Mouse (Mus musculus): Measurements from ENCODE around the gene Sap30. TPM values are rescaled to one million over a fixed set of nuclear protein-coding genes. Genes with fewer than 3 reads are reported as not detected.
"Not testable (repeated sequence)": the region's sequence is repeated elsewhere in the genome, so short reads cannot be mapped to it uniquely, and the experiment has no call there.

The Sap30 gene
- total RNA-seq, 2 experiments from 2014 or later = 5.7 to 7.2 TPM

DNA sequence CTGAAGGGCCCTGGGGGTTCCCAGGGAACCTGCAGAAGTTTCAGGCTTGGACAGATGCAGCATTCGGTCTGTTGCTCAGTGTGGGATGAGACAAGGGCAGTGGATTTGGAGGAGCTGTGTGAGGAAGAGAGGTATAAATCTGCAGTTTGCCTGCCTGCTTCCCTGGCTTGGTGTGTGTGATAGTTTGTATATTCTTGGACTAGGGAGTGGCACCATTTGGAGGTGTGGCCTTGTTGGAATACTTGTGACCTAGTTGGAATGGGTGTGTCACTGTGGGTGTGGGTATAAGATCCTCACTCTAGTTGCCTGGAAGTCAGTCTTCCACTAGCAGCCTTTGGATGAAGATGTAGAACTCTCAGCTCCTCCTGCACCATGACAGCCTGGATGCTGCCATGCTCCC lies 17.8 kb upstream of the Sap30 start:
- DNase-seq (ENCODE audit: extremely low spot score in 1 of 2, low spot score in 2 of 2) = not testable (repeated sequence)

DNA sequence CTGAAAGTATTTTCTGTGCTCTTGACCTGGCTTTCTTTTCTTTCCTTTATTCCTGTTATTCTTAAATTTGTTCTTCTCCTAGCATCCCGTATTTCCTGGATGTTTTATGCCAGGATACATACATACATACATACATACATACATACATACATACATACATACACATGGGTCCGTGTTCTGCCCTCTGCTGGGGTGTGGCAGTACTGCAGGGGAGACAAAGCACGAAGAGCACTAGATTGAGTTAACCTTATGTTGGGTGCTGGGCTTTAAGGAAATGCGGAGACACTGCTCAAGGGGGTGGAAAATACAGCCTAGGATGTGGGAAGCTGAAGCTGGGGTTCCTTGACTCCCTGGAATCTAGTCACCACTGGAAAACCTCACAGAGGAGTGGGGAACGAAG lies 16.0 kb upstream of the Sap30 start:
- DNase-seq (ENCODE audit: extremely low spot score in 1 of 2, low spot score in 2 of 2) = peak; percentile 17 to 48
- intact Hi-C loops (cut with DNase I) = no loop called here

More for the DNA sequence above, 17.8 kb upstream of the Sap30 start:
- intact Hi-C loops (cut with DNase I) = not testable (repeated sequence)

DNA sequence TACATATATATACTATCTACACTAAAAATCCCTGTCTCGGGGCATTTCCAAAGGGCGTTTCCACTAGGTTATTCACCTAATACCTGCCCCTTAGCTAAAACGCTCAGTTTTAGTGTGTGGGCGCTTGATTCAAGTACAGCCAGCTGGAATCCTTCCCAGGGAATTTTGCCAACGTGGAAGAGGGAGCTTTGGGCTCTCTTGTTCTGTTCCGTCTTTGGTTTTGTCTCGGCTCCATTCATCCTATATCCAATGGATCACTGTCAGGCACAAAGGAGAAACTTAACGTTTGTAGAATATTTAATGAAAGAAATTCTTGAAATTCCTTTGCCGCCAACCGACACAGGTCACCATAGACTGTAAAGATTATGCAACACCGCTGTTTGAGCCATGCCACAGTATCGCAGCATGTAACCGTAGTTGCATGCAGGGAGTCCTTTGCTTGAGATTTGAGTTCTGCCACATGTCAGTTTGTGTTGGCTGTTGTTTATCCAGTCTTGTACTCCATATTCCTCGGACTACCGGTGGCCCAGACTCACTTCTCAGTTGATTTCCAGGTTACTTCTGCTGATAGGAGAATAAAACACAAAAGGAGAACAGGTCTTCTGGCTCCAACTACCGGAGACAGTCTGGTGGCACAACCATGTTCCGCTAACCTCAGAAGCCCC lies 11.3 kb upstream of the Sap30 start:
- DNase-seq (ENCODE audit: extremely low spot score in 1 of 2, low spot score in 2 of 2) = peak; percentile 17 to 75
- intact Hi-C loops (cut with DNase I) = no loop called here

DNA sequence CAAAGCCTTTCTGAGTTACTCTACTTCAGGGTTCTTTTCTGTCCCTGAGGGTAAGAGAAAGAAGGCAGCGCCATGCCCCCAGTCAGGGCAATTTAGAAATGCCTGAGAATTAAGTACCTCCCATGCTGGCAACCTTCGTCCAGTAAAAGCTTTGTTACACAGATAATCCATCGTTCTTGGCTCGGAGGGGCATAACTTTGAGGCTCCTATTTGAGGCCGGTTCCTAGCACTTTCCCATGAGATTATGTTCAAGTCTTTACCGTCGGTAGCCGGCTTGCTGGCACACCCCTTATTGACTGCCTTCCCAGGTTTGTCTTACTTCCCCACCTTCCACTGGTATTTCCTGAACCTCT lies 10.8 kb upstream of the Sap30 start:
- no peak for DNase-seq (ENCODE audit: extremely low spot score in 1 of 2, low spot score in 2 of 2)
- intact Hi-C loops (cut with DNase I) = no loop called here

DNA sequence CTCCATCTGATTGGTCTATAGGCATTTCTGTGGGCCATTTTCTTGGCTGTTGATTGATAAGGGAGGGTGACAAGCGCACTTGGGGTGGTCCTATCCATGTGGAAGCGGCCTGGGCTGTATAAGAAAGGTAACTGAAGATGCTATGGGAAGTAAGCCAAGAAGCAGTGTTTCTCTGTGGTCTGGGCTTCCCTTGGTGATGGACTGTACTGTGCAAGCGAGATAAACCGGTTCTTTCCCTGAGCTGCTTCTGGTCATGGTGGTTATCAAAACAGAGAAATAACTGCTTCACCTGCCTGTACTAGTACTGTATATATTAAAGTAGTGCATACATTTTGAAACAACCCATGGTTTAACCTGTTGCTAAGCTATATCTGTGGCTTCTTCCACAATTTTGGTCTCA lies 4.2 kb upstream of the Sap30 start:
- DNase-seq (ENCODE audit: extremely low spot score in 1 of 2, low spot score in 2 of 2) = no peak
- intact Hi-C loops (cut with DNase I) = no loop called here

DNA sequence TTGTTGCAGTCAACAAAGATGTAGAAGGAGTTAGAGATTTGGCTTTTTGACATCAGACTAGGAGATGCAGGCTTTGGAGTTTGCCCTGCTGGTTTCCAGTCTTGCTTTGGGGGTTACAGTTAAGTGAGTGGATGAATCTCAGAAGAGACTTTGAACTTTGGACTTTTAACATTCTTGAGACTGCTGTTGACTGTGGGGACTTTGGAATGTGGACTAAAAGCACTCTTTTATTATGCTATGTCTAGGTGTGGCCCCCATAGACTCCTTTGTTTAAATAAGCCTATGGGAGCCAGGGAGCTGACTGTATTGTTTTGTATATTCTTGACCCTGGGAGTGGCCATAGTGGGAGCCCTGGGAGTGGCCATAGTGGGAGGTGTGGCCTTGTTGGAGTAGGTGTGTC lies 2.2 kb upstream of the Sap30 start:
- no peak for DNase-seq (ENCODE audit: extremely low spot score in 1 of 2, low spot score in 2 of 2)
- intact Hi-C loops (cut with DNase I) = loop anchor here (5.0 kb wide), 2 partner anchors 42 to 58 kb away; no protein-coding TSS in a partner anchor

DNA sequence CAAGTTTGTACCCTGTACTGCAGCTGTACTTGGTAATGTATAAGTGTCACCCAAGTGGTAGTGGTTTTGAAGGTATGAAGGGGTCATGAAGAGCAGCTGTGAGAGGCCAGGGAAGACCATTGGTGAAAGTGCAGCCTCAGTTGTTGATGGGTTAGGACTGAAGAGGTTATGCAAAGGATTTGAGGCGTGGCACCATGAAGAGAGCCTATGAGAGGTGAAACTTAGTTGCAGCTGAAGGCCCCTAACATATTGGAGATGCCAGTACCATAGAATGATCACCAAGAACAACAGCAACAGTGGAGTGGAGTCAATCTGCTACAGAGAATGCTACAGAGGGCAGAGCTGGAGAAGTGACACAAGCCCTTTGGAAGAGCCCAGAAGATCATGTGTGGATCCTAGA lies 1.7 kb upstream of the Sap30 start:
- no peak for DNase-seq (ENCODE audit: extremely low spot score in 1 of 2, low spot score in 2 of 2)
- intact Hi-C loops (cut with DNase I) = loop anchor here (5.0 kb wide), 2 partner anchors 43 to 57 kb away; no protein-coding TSS in a partner anchor

DNA sequence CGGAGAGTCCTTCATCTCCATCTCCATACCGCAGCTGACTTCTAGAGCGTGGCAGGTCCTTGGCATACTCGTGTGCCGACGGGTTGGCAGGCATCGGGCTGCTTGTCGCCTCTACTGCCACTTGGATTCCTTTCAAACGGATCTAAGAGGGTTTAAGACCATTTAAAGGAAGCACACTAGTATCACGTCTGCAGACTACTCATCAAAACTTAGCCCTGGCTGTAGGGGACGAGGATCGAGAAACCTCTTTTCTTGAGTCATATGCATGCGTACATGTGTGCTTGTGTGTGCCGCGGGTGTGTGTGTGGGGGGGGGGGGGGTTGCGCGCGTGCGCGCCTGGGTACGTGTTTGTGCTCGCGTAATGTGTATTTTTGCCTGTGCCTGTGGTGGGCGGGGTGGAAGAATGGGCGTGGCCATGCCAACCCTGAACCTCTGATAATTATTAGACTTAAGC lies 679 bp upstream of the Sap30 start:
- peak; percentile 15 to 62 for DNase-seq (ENCODE audit: extremely low spot score in 1 of 2, low spot score in 2 of 2)
- intact Hi-C loops (cut with DNase I) = loop anchor here (5.0 kb wide), 2 partner anchors 44 to 56 kb away; no protein-coding TSS in a partner anchor

DNA sequence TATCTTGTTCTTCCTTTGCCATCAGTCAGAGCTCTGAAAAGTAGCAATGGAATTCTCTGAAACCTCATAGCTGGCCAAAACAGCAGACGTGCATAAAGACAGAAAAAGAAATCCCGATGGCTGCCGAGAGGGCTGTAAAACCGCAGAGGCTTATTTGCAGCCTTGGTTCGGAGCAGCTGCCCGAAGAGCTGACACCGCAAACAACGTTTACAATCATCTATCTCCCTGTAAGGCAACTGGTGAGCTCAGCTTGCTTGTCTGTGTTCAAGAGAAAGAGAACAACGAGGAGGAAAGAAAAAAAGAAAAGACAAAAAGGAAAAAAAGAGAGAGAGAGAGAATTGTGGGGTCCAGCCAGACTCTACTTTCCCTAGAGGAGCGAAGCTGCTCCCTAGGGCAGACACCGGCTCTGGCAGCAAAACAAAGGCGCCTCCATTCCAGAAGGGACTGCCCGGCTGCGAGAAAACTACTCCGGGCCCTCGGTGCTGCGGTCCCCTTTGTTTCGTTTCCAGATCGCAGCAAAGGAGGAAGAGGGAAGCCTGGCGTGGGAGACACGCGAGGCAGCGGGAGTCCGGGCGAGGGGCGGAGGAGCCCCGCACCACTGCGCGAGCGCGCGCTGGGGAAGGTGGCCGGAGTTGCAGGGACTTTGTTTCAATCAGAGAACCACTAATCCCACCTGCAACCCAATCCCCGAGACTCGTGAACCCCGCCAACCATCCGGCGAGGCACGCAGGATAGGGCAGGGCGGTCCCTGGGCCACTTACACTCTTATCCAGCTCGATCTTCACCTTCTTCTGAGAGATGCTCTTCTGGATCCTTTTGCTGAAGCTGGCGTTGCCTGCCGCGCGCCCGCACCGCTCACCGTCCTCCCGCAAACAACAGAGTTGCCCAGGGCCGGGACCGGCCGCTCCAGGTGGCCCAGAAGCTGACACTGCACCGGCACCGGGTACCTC lies 894 bp downstream of the Sap30 start:
- DNase-seq (ENCODE audit: extremely low spot score in 1 of 2, low spot score in 2 of 2) = peak; percentile 25 to 65
- intact Hi-C loops (cut with DNase I) = loop anchor here (5.0 kb wide), 2 partner anchors 46 to 54 kb away; no protein-coding TSS in a partner anchor

DNA sequence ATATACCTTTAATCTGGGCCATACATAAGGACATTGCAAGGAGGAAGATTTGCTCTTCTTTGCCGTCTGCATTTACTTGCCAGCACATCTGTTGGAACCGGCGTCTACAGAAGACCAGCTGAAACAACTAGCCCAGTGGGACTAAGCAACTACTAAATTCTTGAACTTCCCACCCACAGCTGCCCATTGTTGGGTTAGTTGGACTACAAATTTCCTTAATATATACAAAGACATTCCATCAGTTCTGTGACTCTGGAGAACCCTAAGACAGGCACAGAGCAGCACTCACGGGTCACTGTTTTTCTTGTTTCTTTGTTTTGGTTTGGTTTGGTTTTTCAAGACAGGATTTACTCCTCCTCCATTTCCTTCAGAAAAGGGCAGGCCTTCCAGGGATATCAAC lies 7.1 kb downstream of the Sap30 start:
- intact Hi-C loops (cut with DNase I) = no loop called here
- no peak for DNase-seq (ENCODE audit: extremely low spot score in 1 of 2, low spot score in 2 of 2)

DNA sequence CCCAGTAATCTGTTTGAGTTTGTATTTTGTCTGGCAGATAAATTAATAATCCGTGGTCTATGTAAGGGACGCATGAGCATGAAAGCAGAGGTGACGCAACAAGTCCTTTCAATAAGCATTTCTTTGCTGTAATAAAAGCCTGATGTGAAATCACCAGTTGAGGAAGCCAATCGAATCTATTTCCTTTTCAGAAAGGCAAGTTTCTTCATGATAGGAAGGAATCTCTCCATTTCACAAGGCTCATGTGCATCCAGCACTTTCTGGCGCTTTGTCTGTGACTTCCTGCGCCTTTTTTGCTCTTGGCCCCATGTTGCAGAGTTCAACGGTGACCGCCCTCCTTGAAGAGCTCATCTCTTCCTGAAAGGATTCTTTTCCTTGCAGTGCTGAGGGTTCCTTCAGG lies 8.0 kb downstream of the Sap30 start:
- intact Hi-C loops (cut with DNase I) = no loop called here

DNA sequence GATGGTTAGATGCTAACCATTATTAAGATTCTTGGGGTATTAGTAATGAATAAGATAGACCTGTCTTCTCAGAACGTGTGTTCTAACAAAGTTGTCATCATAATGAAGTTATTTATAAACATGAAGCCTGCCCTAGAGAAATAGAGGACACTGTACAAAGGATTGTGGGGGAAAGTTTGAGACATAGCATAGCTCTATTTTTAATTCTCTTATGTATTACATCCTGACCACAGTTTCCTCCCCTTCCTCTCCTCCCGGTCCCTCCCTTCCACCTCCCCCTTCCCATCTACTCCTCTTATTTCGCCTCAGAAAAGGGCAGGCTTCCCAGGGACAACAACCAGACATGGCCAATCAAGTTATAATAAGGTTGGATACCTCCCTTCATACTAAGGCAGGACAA lies 9.3 kb downstream of the Sap30 start:
- intact Hi-C loops (cut with DNase I) = no loop called here

More for the DNA sequence above, 8.0 kb downstream of the Sap30 start:
- DNase-seq (ENCODE audit: extremely low spot score in 1 of 2, low spot score in 2 of 2) = no peak

DNA sequence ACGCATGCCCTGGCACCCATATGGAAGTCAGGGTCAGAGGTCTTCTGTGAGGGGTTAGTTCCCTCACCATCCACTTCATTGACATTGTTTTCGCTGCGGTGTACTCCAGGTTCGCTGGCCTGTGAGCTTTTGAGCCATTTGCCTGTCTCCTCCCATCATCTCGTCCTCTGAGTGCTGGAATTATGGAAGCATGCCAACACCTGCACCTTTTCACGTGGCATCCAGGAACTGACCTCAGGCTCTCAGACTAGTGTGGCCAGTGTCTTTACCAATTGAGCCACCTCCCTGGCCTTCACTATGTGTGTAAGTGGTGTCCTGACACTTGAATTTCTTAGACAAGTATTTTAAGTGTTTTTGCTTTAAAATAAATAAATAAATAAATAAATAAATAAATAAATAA lies 13.9 kb downstream of the Sap30 start:
- intact Hi-C loops (cut with DNase I) = no loop called here

More for the DNA sequence above, 9.3 kb downstream of the Sap30 start:
- no peak for DNase-seq (ENCODE audit: extremely low spot score in 1 of 2, low spot score in 2 of 2)

DNA sequence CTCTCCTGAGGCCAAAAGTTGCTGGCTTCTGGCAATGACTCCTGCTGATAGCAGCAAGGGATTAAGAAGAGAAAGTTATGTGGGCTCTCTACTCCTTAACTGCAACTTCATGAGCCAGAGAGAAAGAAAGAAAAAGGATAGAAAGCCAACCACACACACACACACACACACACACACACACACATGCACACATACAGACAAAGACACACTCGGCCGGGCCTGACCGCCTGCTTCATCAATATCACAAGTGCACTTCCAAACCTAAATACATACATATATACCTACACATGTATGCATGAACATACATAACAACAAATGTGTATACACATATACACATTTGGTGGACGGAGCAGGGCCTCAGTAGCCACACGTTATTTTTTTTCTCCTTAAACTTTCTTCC lies 16.8 kb downstream of the Sap30 start:
- intact Hi-C loops (cut with DNase I) = no loop called here
- DNase-seq (ENCODE audit: extremely low spot score in 1 of 2, low spot score in 2 of 2) = no peak

More for the DNA sequence above, 13.9 kb downstream of the Sap30 start:
- no peak for DNase-seq (ENCODE audit: extremely low spot score in 1 of 2, low spot score in 2 of 2)

DNA sequence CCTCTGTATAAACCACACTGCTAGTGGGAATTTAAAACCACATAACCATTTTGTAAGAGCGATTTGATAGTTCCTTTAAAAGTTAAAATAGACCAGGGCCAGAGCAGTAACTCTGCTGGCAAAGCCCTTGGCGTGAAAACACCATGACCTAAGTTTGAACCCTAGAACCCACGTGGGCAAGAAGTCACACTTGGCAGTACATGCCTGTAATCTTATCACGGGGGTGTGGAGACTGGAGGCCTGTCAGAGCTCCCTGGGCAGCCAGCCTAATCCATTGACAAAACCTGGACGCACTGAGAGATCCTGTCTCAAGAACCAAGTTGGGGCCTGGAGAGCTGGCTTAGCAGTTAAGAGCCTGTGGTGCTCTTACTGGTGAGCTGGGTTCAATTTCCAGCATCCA lies 19.0 kb downstream of the Sap30 start:
- intact Hi-C loops (cut with DNase I) = no loop called here
- peak in 1 of 2 experiments; percentile 25 for DNase-seq (ENCODE audit: extremely low spot score in 1 of 2, low spot score in 2 of 2)

DNA sequence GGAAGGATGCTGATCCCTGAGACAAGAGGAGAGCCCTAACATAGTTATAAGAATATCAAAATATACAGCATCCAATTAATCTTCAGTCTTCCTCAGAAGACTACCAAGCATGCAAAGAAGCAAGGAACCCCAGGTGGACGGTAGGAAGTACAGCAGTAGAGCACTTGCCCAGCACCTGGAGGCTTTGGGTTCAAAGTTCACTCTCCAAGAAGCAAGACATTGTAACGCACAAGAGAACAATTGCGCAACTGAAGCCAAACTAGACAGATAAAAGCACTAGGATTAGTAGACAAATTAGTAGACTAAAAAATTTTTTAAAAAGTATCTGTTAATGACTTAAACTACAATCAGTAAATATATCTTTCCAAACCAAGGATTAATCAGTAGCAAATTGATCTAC lies 23.9 kb downstream of the Sap30 start:
- intact Hi-C loops (cut with DNase I) = no loop called here
- DNase-seq (ENCODE audit: extremely low spot score in 1 of 2, low spot score in 2 of 2) = no peak

DNA sequence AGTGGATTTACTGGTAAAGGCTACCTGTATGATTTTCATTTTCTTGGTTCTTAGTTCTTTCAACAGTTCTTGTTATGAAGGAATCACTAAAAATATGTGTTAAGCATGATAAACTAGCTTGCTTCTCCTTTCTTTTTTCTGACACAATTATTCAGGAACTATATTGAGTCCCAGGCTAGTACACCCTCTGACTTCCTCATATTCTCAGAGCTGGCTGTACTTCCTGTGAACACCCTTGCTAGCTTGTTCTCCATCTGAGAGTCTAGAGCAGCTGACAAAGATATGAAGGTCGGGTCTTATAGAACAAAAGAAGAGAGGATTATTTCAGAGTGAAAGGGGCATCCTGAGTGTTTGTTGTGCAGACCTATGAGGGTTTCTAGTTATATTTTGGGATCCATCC lies 24.8 kb downstream of the Sap30 start:
- no peak for DNase-seq (ENCODE audit: extremely low spot score in 1 of 2, low spot score in 2 of 2)
- intact Hi-C loops (cut with DNase I) = no loop called here

DNA sequence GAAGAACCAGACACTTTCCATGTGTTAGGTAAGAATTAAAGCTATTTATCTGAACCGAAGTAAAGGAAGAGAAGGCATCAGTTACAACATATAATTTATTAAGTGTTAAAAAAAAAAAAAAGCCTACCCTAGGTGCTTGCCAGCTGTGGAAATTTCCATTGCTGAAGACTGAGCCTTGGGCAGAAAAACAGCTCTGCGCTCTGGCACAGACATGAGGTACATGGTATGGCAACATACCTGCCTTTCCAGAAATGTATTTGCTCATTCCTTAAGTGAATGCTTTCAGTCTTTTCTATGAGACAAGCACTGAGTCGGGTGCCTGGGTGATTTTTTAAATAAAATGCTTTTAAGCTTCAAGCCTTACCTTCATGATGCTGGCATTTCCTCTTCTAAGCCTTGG lies 29.7 kb downstream of the Sap30 start:
- DNase-seq (ENCODE audit: extremely low spot score in 1 of 2, low spot score in 2 of 2) = no peak
- intact Hi-C loops (cut with DNase I) = no loop called here

DNA sequence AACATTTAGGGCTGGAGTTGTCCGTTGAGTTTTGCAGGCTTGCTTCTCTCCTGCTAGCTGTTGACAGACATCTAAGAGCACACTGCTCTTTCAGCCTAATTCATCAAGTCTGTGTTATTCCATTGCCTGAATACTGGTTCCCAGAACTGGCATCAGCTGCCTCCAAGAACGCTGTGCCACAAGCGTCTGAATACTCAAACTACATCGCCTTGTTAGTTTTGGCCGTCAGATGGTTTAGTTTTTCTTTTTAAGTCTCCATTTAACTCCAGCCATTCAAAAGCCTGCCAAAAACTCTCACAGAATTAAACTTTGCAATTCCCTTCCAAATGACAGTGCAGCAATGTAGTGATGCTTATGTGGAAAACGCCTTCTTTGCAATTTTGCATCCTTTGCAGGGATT lies 30.5 kb downstream of the Sap30 start:
- intact Hi-C loops (cut with DNase I) = no loop called here
- peak in 1 of 2 experiments; percentile 56 for DNase-seq (ENCODE audit: extremely low spot score in 1 of 2, low spot score in 2 of 2)

DNA sequence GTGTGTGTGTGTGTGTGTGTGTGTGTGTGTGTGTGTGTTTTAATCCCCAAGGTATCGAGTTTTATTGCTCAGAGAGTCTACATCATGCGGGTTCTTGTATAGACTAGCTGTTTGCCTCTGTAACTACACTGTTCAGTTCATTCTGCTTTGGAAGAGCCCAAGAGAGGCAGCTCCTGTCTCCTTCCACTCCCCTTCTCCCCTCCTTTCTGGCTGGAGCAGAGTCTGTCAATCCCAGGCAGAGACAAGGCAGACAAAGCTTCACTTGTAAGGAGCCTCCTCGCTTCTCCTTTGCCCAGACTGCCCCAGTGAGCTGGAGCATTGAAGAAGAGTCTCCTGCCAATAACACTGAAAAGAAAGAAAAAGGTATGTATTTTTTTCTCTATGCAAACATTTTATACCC lies 31.9 kb downstream of the Sap30 start, which contains the start of gene Scrg1:
TSS of gene Scrg1 (plus strand) at position 159 of the 400 bp plus-strand sequence.
- intact Hi-C loops (cut with DNase I) = no loop called here
- peak in 1 of 2 experiments; percentile 27 for DNase-seq (ENCODE audit: extremely low spot score in 1 of 2, low spot score in 2 of 2)
